Mouse (Mus musculus): Measurements from ENCODE around the gene Dll4. TPM values are rescaled to one million over a fixed set of nuclear protein-coding genes. Genes with fewer than 3 reads are reported as not detected.

The Dll4 gene
- polyA plus RNA-seq, 1 experiment from 2014 or later: 8.4 TPM

DNA sequence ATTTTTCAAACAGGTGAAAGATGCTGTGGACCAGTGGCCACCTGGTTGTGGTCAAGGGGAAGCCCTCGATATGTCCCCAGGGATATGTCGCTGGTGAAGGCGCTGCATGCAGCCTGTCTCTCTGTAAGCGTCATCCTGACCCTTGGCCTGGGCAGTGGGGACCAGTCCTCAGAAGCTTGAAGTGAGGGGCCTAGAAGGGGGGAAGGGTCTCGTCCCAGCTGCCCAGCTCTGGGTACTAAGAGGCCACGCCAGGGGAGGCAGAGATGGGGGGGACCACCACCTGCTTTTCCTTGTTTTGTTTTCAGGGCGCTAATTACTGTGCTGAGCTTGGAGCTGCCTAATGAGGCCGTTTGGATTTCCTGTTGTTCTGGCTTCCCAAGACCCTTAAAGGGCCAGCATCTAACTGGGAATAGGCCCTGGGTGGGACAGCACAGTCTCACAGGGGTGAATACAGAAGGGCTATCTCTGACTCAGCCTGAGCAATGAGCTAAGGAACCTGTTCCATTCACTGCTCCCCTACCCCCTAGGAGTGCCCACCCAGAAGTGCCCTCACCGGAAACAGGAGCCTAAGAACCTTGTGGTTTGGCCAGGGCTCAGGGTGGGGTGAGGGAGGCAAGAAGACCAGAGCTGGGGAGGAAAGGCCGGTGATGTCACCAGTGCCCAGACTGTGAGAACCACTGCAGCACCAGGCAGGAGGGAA lies 11.7 kb upstream of the Dll4 start:
- Histone ChIP-seq H3K36me3 (no peaks in the 10 kb centered on the region), H3K4me3 (replicated peaks) (no peak overlapping the region), H3K4me1 (replicated peaks) (0 out of 2 replicates have a peak, but pooled peaks cover 19% of the 10 kb centered on the region), H3K27me3 (replicated peaks) (no peaks in the 10 kb centered on the region), H3K9me3 (no peaks in the 10 kb centered on the region), H3K4me2 (replicated peaks) (no peak overlapping the region), H3K27ac (no peak overlapping the region; the same call in 1 of the 2 replicates), H3K9ac (no peak overlapping the region)
- WGBS: 43% methylated on average over 10 of the region's 10 CpGs
- no peak for ATAC-seq

DNA sequence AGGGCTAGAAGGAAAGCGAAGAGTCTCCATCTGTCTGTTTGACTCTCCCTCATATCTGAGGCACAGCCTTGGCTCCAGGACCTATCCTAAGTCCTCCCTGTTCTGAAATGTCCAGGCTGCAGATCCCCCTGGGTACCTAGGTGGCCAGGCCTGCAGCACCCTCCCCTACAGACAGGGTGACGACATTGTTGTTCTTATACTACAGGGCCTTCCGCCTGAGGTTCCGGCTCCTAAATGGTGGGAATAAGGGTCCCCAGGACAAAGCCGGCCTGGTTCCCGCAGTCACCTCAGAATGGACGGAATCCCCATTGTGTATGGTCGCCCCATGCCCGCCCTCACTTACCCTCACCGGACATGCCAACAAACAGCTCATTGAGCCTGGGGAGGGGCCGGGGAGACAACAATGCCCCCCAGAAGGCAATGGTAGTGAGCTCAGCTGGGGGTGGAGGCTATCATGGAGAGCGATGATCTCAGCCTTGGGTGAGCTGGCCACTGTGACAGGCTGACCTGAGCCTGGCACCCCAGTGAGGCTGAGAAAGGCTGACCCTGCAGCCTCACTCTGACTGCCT lies 10.8 kb upstream of the Dll4 start:
- Histone ChIP-seq H3K4me2 (replicated peaks) (no peak overlapping the region), H3K4me1 (replicated peaks) (0 out of 2 replicates have a peak, but pooled peaks cover 16% of the 10 kb centered on the region), H3K27ac (no peak overlapping the region; the same call in 1 of the 2 replicates), H3K9me3 (no peaks in the 10 kb centered on the region), H3K36me3 (no peaks in the 10 kb centered on the region), H3K9ac (no peak overlapping the region), H3K27me3 (replicated peaks) (no peaks in the 10 kb centered on the region), H3K4me3 (replicated peaks) (no peak overlapping the region)
- no peak for ATAC-seq
- WGBS: 77% methylated on average over 12 of the region's 12 CpGs

DNA sequence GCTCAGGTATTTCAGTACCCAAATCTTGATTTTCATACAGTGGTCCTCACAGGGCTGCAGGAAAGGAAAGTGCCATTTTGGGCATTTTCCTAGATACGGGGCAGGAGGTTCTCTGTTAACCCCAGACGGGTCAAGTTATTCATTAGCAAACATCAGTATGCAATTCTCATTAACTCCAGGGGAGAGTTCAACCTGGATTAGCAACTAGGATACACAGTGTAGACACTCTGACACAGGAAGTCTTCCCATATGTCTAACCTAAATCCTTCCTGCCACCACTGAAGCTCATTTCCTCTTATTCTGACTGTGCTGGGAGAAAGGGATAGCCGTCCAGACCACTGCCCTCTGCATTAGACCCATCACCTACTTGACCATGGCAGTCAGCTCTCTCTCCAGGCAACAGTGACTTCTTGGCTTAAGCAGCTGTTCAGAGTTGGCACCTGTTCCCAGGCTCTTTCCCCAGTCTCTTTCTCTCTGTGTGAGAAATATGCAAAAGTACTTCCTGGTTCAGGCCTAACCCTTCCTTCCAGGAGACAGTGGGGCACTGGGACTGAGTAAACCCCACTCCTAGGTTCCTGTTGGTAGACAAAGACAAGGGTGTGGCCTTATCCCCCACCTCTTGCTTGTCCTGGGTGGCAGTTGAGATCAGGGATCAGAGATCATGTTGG lies 7.4 kb upstream of the Dll4 start:
- Histone ChIP-seq H3K4me3 (replicated peaks) (no peak overlapping the region), H3K27ac (peak overlapping the region; percentile 75), H3K36me3 (no peaks in the 10 kb centered on the region), H3K27me3 (replicated peaks) (peaks cover 23% of the 10 kb centered on the region), H3K4me1 (replicated peaks) (peaks cover 31% of the 10 kb centered on the region), H3K9me3 (no peaks in the 10 kb centered on the region), H3K4me2 (replicated peaks) (peak overlapping the region; percentile 12; the same call in 1 of the 2 replicates), H3K9ac (no peak overlapping the region)
- ATAC-seq: peak; percentile 81
- 62% methylated on average over 3 of the region's 3 CpGs for WGBS

DNA sequence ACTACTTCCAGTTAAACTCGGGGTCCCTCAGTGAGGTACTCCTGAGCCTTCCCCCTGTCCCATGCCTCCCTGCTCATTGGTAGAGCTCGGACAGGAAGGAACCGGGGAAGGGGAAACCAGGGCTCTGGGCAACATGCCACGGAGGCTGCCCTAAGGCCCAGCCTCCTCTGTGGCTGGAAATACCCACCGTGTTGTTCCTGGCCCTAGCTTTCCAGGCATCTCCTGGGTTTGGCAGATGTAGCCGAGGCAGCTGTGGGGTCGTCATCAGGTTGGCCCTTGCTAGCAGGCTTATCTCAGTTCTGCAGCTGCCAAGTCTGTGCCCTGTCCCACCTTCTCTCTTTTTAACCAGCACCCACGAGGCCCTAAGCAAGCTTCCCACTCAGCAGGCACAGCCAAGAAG lies 5.0 kb upstream of the Dll4 start:
- 73% methylated on average over 8 of the region's 8 CpGs for whole genome bisulfite sequencing
- ATAC-seq: no peak
- Histone ChIP-seq H3K4me3 (replicated peaks) (no peak overlapping the region), H3K27me3 (replicated peaks) (peaks cover 42% of the 10 kb centered on the region), H3K36me3 (no peaks in the 10 kb centered on the region), H3K9ac (no peak overlapping the region), H3K4me1 (replicated peaks) (peaks cover 42% of the 10 kb centered on the region), H3K4me2 (replicated peaks) (no peak overlapping the region), H3K9me3 (no peaks in the 10 kb centered on the region), H3K27ac (no peak overlapping the region)

DNA sequence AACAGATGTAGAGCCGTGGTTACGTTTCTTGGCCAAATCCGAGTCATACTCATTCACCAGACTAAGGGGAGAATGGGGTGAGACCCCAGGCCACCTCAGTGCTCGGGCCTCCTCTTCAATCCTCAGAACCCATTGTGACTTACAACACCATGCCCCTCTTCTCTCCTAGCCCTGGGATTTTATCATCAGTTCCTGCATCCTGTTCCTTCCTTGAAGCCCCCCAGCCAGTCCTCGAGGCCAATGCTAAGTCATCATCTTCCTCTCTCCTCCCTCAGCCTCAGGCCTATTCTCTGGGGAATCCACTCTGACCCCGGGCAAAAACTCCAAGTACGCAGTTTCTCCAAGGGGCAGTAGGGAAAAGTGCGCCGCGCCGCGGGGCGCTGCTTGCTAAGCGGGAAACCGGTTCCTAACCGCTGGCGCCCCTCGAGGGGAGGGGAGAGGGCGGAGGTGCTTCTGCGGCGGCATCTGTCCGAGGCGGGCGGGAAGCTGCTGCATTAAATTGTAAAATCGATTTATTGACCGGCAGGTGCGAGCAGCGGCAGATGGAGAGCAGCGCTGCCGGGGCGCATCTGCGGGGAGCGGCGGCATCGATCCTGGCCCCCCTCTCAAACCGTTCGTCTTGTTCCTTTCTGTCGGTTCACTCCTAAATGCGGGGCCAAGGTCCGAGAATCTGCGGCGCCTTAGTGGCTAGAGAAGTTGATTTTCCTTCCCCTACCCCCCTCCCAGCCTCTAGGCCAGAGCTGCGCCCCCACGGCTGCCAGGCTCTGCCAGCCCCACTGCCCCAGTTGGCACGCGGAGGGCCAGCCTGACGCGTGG lies 3.6 kb upstream of the Dll4 start:
- Histone ChIP-seq H3K36me3 (no peaks in the 10 kb centered on the region), H3K9me3 (no peaks in the 10 kb centered on the region), H3K27ac (peak overlapping the region; percentile 22; the same call in 1 of the 2 replicates), H3K4me2 (replicated peaks) (peak overlapping the region; percentile 85), H3K27me3 (replicated peaks) (peaks cover 52% of the 10 kb centered on the region), H3K4me1 (replicated peaks) (peaks cover 54% of the 10 kb centered on the region), H3K4me3 (replicated peaks) (peak overlapping the region; percentile 35), H3K9ac (peak overlapping the region; percentile 36)
- ATAC-seq: no peak
- WGBS: 6% methylated on average over 48 of the region's 48 CpGs

DNA sequence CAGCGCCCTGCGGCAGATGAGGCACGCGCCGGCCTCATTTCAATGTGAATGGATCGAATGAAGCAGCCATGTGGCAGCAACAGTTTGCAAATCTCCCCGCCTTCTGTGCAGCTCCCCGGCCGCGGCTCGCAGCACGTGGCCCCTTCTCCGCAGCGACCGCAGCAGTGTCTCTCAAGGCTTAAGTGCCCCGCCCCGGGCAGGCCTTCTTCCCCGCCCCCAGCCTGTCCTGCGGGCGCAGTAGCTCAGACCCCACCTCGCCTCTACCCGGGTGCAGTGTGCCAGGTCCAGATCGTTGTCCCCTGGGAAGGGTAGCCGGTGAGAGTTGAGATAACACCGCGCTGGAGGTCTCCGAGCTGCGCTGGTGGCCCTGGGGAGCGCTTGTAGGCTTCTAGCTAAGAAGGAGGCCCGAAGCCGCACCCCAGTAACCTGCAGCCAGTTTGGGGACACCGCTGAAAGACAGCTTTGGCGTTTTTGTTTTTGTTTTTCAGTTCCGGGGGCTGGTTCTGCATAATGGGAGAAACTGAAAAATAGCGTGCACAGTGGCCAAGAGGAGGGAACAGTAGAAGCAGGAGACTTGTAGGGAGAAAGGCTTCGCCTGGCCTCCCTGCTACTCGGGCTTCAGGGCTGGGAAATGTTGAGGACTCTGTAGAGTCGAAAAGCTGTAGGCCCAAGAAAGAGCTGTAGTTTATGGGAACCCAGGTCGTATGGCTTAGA lies 2.8 kb upstream of the Dll4 start:
- peak; percentile 44 for ATAC-seq
- Histone ChIP-seq H3K9ac (peak overlapping the region; percentile 36; the same call in 1 of the 2 replicates), H3K36me3 (no peaks in the 10 kb centered on the region), H3K4me3 (replicated peaks) (peak overlapping the region; percentile 35), H3K4me2 (replicated peaks) (peak overlapping the region; percentile 85), H3K4me1 (replicated peaks) (peaks cover 61% of the 10 kb centered on the region), H3K27ac (peak overlapping the region; percentile 29), H3K9me3 (no peaks in the 10 kb centered on the region), H3K27me3 (replicated peaks) (peaks cover 52% of the 10 kb centered on the region)
- WGBS: 19% methylated on average over 39 of the region's 39 CpGs

DNA sequence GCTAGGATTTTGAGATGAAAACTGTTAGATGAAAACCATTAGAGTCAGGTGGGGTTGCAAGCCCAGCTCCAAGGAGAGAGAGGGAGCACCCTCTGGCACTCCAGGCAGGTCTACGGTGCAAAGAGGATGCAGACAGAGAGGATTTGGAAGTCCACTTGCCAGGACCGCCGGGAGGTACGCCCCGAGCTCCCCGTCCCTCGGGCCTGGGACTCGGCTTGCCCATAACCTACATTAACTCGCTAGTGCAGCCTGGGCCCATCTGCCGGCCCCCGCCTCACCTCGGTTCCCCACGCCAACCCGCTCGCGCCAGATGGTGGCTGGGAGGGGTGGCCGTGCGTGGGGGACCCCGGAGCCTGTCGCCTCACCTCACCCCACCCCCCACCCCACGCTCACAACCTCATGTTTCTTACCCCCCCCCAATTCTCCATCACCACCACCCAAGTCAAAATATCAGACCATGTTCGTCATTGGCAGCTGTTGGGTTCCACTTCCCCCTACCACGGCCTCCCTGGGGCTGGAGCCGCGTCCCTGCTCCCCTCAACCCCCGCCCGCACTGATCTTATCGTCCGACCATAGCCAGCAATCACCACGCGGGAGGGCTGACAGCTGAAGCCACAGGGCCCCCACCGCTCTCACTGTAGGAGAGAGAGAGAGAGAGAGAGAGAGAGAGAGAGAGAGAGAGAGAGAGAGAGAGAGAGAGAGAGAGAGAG lies 1.6 kb upstream of the Dll4 start:
- Histone ChIP-seq H3K27me3 (replicated peaks) (peaks cover 59% of the 10 kb centered on the region), H3K4me2 (replicated peaks) (peak overlapping the region; percentile 100), H3K9me3 (no peaks in the 10 kb centered on the region), H3K4me1 (replicated peaks) (peaks cover 60% of the 10 kb centered on the region), H3K4me3 (replicated peaks) (peak overlapping the region; percentile 58), H3K27ac (no peak overlapping the region), H3K36me3 (no peaks in the 10 kb centered on the region), H3K9ac (no peak overlapping the region)
- WGBS: 12% methylated on average over 27 of the region's 32 CpGs
- no peak for ATAC-seq

DNA sequence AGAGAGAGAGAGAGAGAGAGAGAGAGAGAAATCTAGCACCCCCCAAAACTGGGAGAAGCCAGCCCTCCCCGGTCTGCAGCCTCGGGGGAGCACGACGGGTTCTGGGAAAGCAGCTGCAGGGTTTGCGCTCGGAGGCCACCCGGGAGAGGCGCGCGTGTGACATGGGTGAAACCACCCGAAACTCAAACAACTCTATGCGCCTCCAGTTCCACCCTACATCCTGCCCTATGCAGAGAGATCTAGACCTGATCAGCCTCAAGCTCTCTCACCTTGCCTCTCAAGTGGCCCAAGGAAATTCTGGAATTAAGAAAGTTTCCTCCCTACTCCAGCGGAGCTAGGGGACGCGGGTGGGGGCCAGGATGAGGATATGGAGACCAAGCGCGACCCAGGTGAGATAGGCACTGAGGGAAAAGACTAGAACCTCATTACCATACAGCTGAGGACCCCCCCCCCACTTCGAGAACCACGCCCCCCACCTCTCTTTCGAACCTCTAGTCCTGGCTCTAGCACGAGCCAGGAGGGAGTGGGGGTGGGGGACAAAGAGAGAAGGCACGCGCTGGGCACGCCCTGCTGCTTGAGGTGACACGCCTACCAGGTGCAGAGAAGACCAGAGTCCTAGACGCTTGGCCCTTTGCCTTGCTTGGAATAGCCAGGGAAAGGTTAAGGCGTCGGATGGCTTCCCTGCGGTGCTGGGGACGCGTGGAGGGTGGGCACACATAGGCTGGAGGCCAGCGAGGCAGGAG lies 837 bp upstream of the Dll4 start:
- no peaks in the 10 kb centered on the region for H3K9me3 ChIP-seq
- ATAC-seq: peak; percentile 68
- peak overlapping the region; percentile 28; the same call in 1 of the 2 replicates for H3K27ac ChIP-seq
- peaks cover 65% of the 10 kb centered on the region for H3K4me1 ChIP-seq (replicated peaks)
- H3K4me3 ChIP-seq (replicated peaks): peak overlapping the region; percentile 58
- peak overlapping the region; percentile 56 for H3K9ac ChIP-seq
- H3K27me3 ChIP-seq (replicated peaks): peaks cover 61% of the 10 kb centered on the region
- H3K36me3 ChIP-seq: no peaks in the 10 kb centered on the region
- peak overlapping the region; percentile 100 for H3K4me2 ChIP-seq (replicated peaks)
- under 1% methylated on average over 32 of the region's 32 CpGs for WGBS

DNA sequence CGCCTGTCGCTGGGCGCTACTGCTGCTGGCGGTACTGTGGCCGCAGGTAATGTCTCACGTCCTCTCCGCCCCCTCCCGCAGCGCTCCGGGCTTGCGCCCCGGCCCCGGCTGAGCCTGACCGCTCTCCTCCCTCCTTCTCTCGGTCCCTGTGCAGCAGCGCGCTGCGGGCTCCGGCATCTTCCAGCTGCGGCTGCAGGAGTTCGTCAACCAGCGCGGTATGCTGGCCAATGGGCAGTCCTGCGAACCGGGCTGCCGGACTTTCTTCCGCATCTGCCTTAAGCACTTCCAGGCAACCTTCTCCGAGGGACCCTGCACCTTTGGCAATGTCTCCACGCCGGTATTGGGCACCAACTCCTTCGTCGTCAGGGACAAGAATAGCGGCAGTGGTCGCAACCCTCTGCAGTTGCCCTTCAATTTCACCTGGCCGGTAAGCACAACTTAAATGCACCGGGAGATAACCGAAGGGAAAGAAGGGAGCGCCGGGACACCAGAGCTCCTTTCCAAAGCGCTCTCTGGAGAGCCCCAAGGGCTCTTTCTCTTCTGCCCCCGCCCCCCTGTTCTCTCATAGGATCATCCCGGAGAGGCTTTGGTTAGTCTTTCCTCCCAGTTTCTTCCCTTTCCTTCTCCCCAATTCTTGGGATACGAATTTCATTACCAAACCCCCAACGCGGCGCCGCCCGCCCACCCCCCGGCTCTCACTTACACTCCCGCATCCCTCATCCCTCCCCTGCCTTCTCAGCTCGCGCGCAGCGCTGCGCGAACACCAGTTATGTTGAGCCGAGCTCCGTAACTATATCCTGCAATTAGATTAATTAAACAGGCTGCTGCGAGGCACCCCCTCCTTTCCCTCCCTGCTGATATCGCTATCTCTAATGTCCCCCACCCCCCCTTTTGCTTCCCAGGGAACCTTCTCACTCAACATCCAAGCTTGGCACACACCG lies 847 bp downstream of the Dll4 start:
- peak overlapping the region; percentile 56 for H3K9ac ChIP-seq
- ATAC-seq: no peak
- H3K27me3 ChIP-seq (replicated peaks): peaks cover 52% of the 10 kb centered on the region
- no peaks in the 10 kb centered on the region for H3K36me3 ChIP-seq
- H3K4me2 ChIP-seq (replicated peaks): peak overlapping the region; percentile 100
- no peaks in the 10 kb centered on the region for H3K9me3 ChIP-seq
- H3K27ac ChIP-seq: peak overlapping the region; percentile 36
- peak overlapping the region; percentile 58 for H3K4me3 ChIP-seq (replicated peaks)
- under 1% methylated on average over 60 of the region's 61 CpGs for WGBS
- peaks cover 61% of the 10 kb centered on the region for H3K4me1 ChIP-seq (replicated peaks)

DNA sequence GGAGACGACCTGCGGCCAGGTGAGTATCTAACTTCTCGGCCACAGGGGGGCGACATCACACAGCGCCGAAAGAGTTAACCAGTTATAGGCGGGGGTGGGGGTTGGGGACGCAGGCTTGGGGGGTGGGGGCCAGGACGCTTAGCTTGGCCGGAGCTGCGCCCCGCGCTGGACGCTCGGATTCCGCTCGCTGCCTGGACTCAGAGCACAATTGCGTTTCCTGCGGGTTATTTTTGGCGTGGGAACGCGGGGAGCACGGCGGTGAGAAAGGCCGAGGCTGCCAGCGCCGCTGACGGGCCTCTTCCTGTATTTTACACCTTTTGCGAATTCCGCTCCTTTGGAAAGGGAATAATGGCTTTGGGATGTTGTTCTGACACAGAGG lies 1.5 kb downstream of the Dll4 start:
- H3K36me3 ChIP-seq: no peaks in the 10 kb centered on the region
- H3K4me3 ChIP-seq (replicated peaks): peak overlapping the region; percentile 58
- no peaks in the 10 kb centered on the region for H3K9me3 ChIP-seq
- H3K4me1 ChIP-seq (replicated peaks): peaks cover 56% of the 10 kb centered on the region
- peak overlapping the region; percentile 14; the same call in 1 of the 2 replicates for H3K27ac ChIP-seq
- peak overlapping the region; percentile 100 for H3K4me2 ChIP-seq (replicated peaks)
- peaks cover 49% of the 10 kb centered on the region for H3K27me3 ChIP-seq (replicated peaks)
- WGBS: under 1% methylated on average over 30 of the region's 30 CpGs
- peak overlapping the region; percentile 56; the same call in 1 of the 2 replicates for H3K9ac ChIP-seq
- ATAC-seq: no peak

Data from intestine, embryonic 15.5 days (tissue).